Comparison of ENCODE assay signal across 8 mouse cellular contexts in the genomic region with DNA sequence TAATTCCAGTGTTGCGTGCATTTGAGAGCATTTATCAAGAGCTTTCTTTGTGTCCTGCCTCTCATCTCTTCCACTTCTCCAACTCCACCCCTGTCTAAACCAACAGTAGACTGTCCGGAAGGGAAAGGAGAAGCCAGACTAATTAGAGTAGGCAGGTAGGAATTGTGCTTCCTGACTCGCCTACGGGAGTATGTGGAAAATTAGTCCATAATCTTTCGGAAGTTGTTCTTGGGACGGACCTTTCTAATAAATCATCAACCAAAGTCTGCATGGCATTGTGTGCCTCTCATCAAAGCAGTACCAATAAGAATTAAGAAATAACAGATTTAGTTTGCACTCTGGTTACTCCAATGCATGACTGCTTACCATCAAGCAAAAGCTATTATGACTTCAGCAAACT. TPM values are rescaled to one million over a fixed set of nuclear protein-coding genes. Genes with fewer than 3 reads are reported as not detected.
DNase-seq lines count a peak whose midpoint lies in the region; ATAC-seq lines count a peak whose summit lies in the region.

No protein-coding gene starts in this region.

- H3K36me3 ChIP-seq in heart, embryonic 15.5 days, result no peaks in the 10 kb centered on the region
- no peaks in the 10 kb centered on the region for H3K36me3 ChIP-seq in liver, embryonic 16.5 days (ENCODE audit: control insufficient read depth, insufficient read depth)

- peaks cover 12% of the 10 kb centered on the region for H3K4me1 ChIP-seq in heart, embryonic 15.5 days (replicated peaks)
- H3K4me1 ChIP-seq in liver, embryonic 16.5 days (ENCODE audit: control insufficient read depth, low read depth, low read length), result peaks cover 9% of the 10 kb centered on the region

- H3K9me3 ChIP-seq in heart, embryonic 15.5 days (replicated peaks), result no peaks in the 10 kb centered on the region
- no peaks in the 10 kb centered on the region for H3K9me3 ChIP-seq in liver, embryonic 16.5 days (replicated peaks; ENCODE audit: control insufficient read depth, low read length)

- no peak for ATAC-seq in heart, embryonic 15.5 days (replicated peaks; ENCODE audit: insufficient number of reproducible peaks, insufficient read depth, low FRiP score, low read depth)
- ATAC-seq in liver, embryonic 16.5 days (ENCODE audit: low read depth), result no peak
- no peak for ATAC-seq in erythroid progenitor cell, adult 5-6 weeks (replicated peaks; ENCODE audit: low FRiP score, poor library complexity, severe bottlenecking)
- no peak for ATAC-seq in megakaryocyte-erythroid progenitor cell, adult 5-6 weeks (replicated peaks; ENCODE audit: low FRiP score, low TSS enrichment, poor library complexity, severe bottlenecking)

- H3K27ac ChIP-seq in heart, embryonic 15.5 days, result peak overlapping the region; percentile 97; the same call in 1 of the 2 replicates
- H3K27ac ChIP-seq in liver, embryonic 16.5 days (ENCODE audit: low read length), result no peak overlapping the region; the same call in 1 of the 2 replicates

- WGBS in heart, embryonic 15.5 days, result 74% methylated on average over 6 of the region's 6 CpGs
- WGBS in liver, embryonic 16.5 days (ENCODE audit: insufficient replicate concordance), result 77% methylated on average over 6 of the region's 6 CpGs

- DNase-seq in adrenal gland, adult (ENCODE audit: inconsistent age in 2 of 2, low spot score in 1 of 2), result peak; percentile 9 to 65
- no peak for DNase-seq in adrenal gland, postnatal 14 days
- peak; percentile 33 for DNase-seq in adipocyte (ENCODE audit: low spot score)
- DNase-seq in spleen, adult 18-20 months, result no peak

- peak overlapping the region; percentile 88 for H3K4me2 ChIP-seq in heart, embryonic 15.5 days
- H3K4me2 ChIP-seq in liver, embryonic 16.5 days (ENCODE audit: low read depth, low read length), result peak overlapping the region; percentile 94

- no peaks in the 10 kb centered on the region for H3K27me3 ChIP-seq in heart, embryonic 15.5 days
- no peaks in the 10 kb centered on the region for H3K27me3 ChIP-seq in liver, embryonic 16.5 days (ENCODE audit: control insufficient read depth, insufficient read depth, low read depth, low read length)

- 0 out of 2 replicates have a peak overlapping the region, but pooled peaks have one; percentile 81 for H3K9ac ChIP-seq in heart, embryonic 15.5 days
- peak overlapping the region; percentile 76 for H3K9ac ChIP-seq in liver, embryonic 16.5 days (ENCODE audit: low read depth, low read length)

- H3K4me3 ChIP-seq in heart, embryonic 15.5 days, result peak overlapping the region; percentile 81
- H3K4me3 ChIP-seq in liver, embryonic 16.5 days (ENCODE audit: low read depth, low read length), result peak overlapping the region; percentile 90

RNA-seq across cellular contexts. Expression of a gene that starts 1.1 kb away (rescaled TPM):
- 23.9 and 26.1 TPM in 2 replicates for total RNA-seq in adrenal gland, postnatal 14 days (2021)
- polyA plus RNA-seq in heart, embryonic 15.5 days (2015; fragmentation: Nextera tagmentation; extraction: Ambion mirVana), result 12.3 and 13.2 TPM in 2 replicates
- 4.7 and 5.0 TPM in 2 replicates for polyA plus RNA-seq in liver, embryonic 16.5 days (2015; fragmentation: Nextera tagmentation; extraction: Ambion mirVana)
- total RNA-seq in erythroid progenitor cell, adult 5-6 weeks (2015; ENCODE audit: low replicate concordance), result 6.3 and 7.2 TPM in 2 replicates
- 1.1 and 6.4 TPM in 2 replicates for total RNA-seq in erythroid progenitor cell, adult 5-6 weeks (2017; ENCODE audit: low replicate concordance)
- total RNA-seq in megakaryocyte-erythroid progenitor cell, adult 5-6 weeks (2014; fragmentation: Nextera tagmentation), result 12.4 and 18.5 TPM in 2 replicates
- 12.6 and 19.5 TPM in 2 replicates for total RNA-seq in megakaryocyte-erythroid progenitor cell, adult 5-6 weeks (2017)

RNA-seq across cellular contexts. Expression of a gene that starts 5.8 kb away (rescaled TPM):
- total RNA-seq in adrenal gland, postnatal 14 days (2021), result 0.22 and 0.26 TPM in 2 replicates
- polyA plus RNA-seq in heart, embryonic 15.5 days (2015; fragmentation: Nextera tagmentation; extraction: Ambion mirVana), result not detected in 2 replicates
- polyA plus RNA-seq in liver, embryonic 16.5 days (2015; fragmentation: Nextera tagmentation; extraction: Ambion mirVana), result 0.14 TPM in 1 of 2 replicates, not detected in the other
- total RNA-seq in erythroid progenitor cell, adult 5-6 weeks (2015; ENCODE audit: low replicate concordance), result not detected in 2 replicates
- not detected in 2 replicates for total RNA-seq in erythroid progenitor cell, adult 5-6 weeks (2017; ENCODE audit: low replicate concordance)
- total RNA-seq in megakaryocyte-erythroid progenitor cell, adult 5-6 weeks (2014; fragmentation: Nextera tagmentation), result not detected in 2 replicates
- not detected in 2 replicates for total RNA-seq in megakaryocyte-erythroid progenitor cell, adult 5-6 weeks (2017)

RNA-seq across cellular contexts. Expression of a gene that starts 24.5 kb away (rescaled TPM):
- total RNA-seq in adrenal gland, postnatal 14 days (2021), result not detected in 2 replicates
- polyA plus RNA-seq in heart, embryonic 15.5 days (2015; fragmentation: Nextera tagmentation; extraction: Ambion mirVana), result not detected in 2 replicates
- polyA plus RNA-seq in liver, embryonic 16.5 days (2015; fragmentation: Nextera tagmentation; extraction: Ambion mirVana), result not detected in 2 replicates
- not detected in 2 replicates for total RNA-seq in erythroid progenitor cell, adult 5-6 weeks (2015; ENCODE audit: low replicate concordance)
- not detected in 2 replicates for total RNA-seq in erythroid progenitor cell, adult 5-6 weeks (2017; ENCODE audit: low replicate concordance)
- not detected in 2 replicates for total RNA-seq in megakaryocyte-erythroid progenitor cell, adult 5-6 weeks (2014; fragmentation: Nextera tagmentation)
- not detected in 2 replicates for total RNA-seq in megakaryocyte-erythroid progenitor cell, adult 5-6 weeks (2017)

RNA-seq across cellular contexts. Expression of a gene that starts 34.3 kb away (rescaled TPM):
- total RNA-seq in adrenal gland, postnatal 14 days (2021), result 46.4 and 51.4 TPM in 2 replicates
- 7.9 and 8.8 TPM in 2 replicates for polyA plus RNA-seq in heart, embryonic 15.5 days (2015; fragmentation: Nextera tagmentation; extraction: Ambion mirVana)
- polyA plus RNA-seq in liver, embryonic 16.5 days (2015; fragmentation: Nextera tagmentation; extraction: Ambion mirVana), result 4.1 and 4.3 TPM in 2 replicates
- 9.4 and 10.1 TPM in 2 replicates for total RNA-seq in erythroid progenitor cell, adult 5-6 weeks (2015; ENCODE audit: low replicate concordance)
- total RNA-seq in erythroid progenitor cell, adult 5-6 weeks (2017; ENCODE audit: low replicate concordance), result 4.7 and 10.8 TPM in 2 replicates
- total RNA-seq in megakaryocyte-erythroid progenitor cell, adult 5-6 weeks (2014; fragmentation: Nextera tagmentation), result 23.7 and 28.4 TPM in 2 replicates
- 30.1 and 33.2 TPM in 2 replicates for total RNA-seq in megakaryocyte-erythroid progenitor cell, adult 5-6 weeks (2017)

Comparison
In these comparisons a context has a peak if more than half of its experiments do, and no peak if none do; other contexts are left out.
1. DNase-seq: peak in adrenal gland, adult (2 of 2) and adipocyte (single experiment); none in adrenal gland, postnatal 14 days (single experiment) and spleen, adult 18-20 months (0 of 2).